In the genomic region with DNA sequence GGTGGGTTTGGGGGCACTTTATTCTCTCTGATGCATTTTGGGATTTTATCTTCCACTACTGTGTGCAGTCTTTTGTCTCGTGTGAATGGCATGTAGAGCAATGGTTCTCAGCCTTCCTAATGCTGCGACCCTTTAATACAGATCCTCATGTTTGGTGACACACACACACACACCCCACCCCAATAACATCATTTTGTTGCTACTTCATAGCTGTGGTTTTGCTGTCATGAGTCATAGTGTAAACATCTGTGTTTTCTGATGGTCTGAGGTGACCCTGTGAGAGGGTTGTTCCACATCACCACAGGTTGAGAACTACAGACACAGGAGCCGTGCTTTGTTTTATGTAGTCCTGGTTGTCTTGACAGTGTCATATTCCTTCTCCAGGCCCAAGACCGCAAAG, we compare ENCODE assay signal across 15 mouse cellular contexts. TPM values are rescaled to one million over a fixed set of nuclear protein-coding genes. Genes with fewer than 3 reads are reported as not detected.
DNase-seq lines count a peak whose midpoint lies in the region; ATAC-seq and TF ChIP-seq lines count a peak whose summit lies in the region.
"Had no signal": no experiment of that assay in that cellular context is flagged by ENCODE, and none has a peak within 500 bp of the region (broad histone marks: within the 10 kb centered on the region; RNA-seq: fewer than 3 reads in every experiment).

No protein-coding gene starts in this region.

- H3K9ac ChIP-seq in midbrain, embryonic 15.5 days: no peak overlapping the region
- no peak overlapping the region for H3K9ac ChIP-seq in midbrain, postnatal 0 days (replicated peaks; ENCODE audit: low read length, poor library complexity, severe bottlenecking)
- H3K9ac ChIP-seq in liver, embryonic 12.5 days: no peak overlapping the region
- H3K9ac ChIP-seq: hindbrain, embryonic 15.5 days; lung, embryonic 14.5 days; neural tube, embryonic 13.5 days had no signal

- H3K36me3 ChIP-seq in midbrain, embryonic 15.5 days (replicated peaks): no peaks in the 10 kb centered on the region; the same call in 1 of the 2 replicates
- no peaks in the 10 kb centered on the region for H3K36me3 ChIP-seq in midbrain, postnatal 0 days (ENCODE audit: insufficient read depth, low read length)
- peaks cover 77% of the 10 kb centered on the region for H3K36me3 ChIP-seq in G1E (replicated peaks)
- peaks cover 25% of the 10 kb centered on the region for H3K36me3 ChIP-seq in liver, embryonic 12.5 days

- no peak for TF ChIP-seq CTCF in midbrain, postnatal 0 days (IDR thresholded peaks at IDR 0.05)
- no peak for TF ChIP-seq CTCF in G1E (IDR thresholded peaks at IDR 0.05; ENCODE audit: low read depth, low read length)

- H3K9me3 ChIP-seq in midbrain, embryonic 15.5 days: no peaks in the 10 kb centered on the region
- no peaks in the 10 kb centered on the region for H3K9me3 ChIP-seq in midbrain, postnatal 0 days (ENCODE audit: low read length)
- no peaks in the 10 kb centered on the region for H3K9me3 ChIP-seq in G1E (replicated peaks)
- H3K9me3 ChIP-seq in liver, embryonic 12.5 days (replicated peaks): no peaks in the 10 kb centered on the region
- H3K9me3 ChIP-seq: hindbrain, embryonic 15.5 days; neural tube, embryonic 13.5 days had no signal

- intact Hi-C loops in gastrocnemius, postnatal 36 days (cut with DNase I): no loop called here

- no peak overlapping the region for H3K4me2 ChIP-seq in midbrain, embryonic 15.5 days
- H3K4me2 ChIP-seq in midbrain, postnatal 0 days (ENCODE audit: low read depth, low read length, poor library complexity, severe bottlenecking): no peak overlapping the region
- H3K4me2 ChIP-seq in liver, embryonic 12.5 days: 0 out of 2 replicates have a peak overlapping the region, but pooled peaks have one; percentile 0
- H3K4me2 ChIP-seq: hindbrain, embryonic 15.5 days; lung, embryonic 14.5 days; neural tube, embryonic 13.5 days had no signal

- H3K4me3 ChIP-seq in midbrain, embryonic 15.5 days: no peak overlapping the region
- H3K4me3 ChIP-seq in midbrain, postnatal 0 days (ENCODE audit: low read depth, low read length): no peak overlapping the region
- H3K4me3 ChIP-seq in G1E (ENCODE audit: low read depth, low read length): no peak overlapping the region; the same call in 1 of the 2 replicates
- H3K4me3 ChIP-seq in liver, embryonic 12.5 days: no peak overlapping the region
- H3K4me3 ChIP-seq: hindbrain, embryonic 15.5 days; neural tube, embryonic 13.5 days had no signal

- no peak overlapping the region for H3K27ac ChIP-seq in midbrain, embryonic 15.5 days
- no peak overlapping the region for H3K27ac ChIP-seq in midbrain, postnatal 0 days (ENCODE audit: low read depth, low read length)
- H3K27ac ChIP-seq in liver, embryonic 12.5 days: peak overlapping the region; percentile 59
- H3K27ac ChIP-seq: hindbrain, embryonic 15.5 days; neural tube, embryonic 13.5 days had no signal

- peak; percentile 12; the same call in 1 of the 2 replicates for ATAC-seq in midbrain, embryonic 15.5 days (replicated peaks)
- ATAC-seq in midbrain, postnatal 0 days (ENCODE audit: low FRiP score): no peak
- ATAC-seq in G1E (ENCODE audit: extremely low read depth, insufficient number of reproducible peaks, low FRiP score, poor library complexity, severe bottlenecking): peak; percentile 41
- ATAC-seq in liver, embryonic 12.5 days: no peak

- no peak for DNase-seq in midbrain, postnatal 0 days (ENCODE audit: low spot score)
- no peak for DNase-seq in G1E (ENCODE audit: low spot score)
- peak; percentile 54 to 76 for DNase-seq in natural killer cell, adult 2 months (ENCODE audit: low spot score in 2 of 2)
- DNase-seq in gastrocnemius, postnatal 36 days: no peak
- no peak for DNase-seq in adrenal gland, postnatal 10 days
- no peak for DNase-seq in kidney, adult 18-20 months
- DNase-seq: cerebellum, adult 11-12 months; kidney, adult 2 months; kidney, postnatal 4 days; layer of hippocampus, postnatal 36 days; lung, embryonic 14.5 days had no signal

- WGBS in midbrain, embryonic 15.5 days: 81% methylated on average over 4 of the region's 4 CpGs
- WGBS in midbrain, postnatal 0 days: 79% methylated on average over 4 of the region's 4 CpGs
- 51% methylated on average over 4 of the region's 4 CpGs for WGBS in liver, embryonic 12.5 days (ENCODE audit: insufficient replicate concordance)

- H3K4me1 ChIP-seq in midbrain, embryonic 15.5 days: peaks cover 8% of the 10 kb centered on the region
- 0 out of 2 replicates have a peak, but pooled peaks cover 4% of the 10 kb centered on the region for H3K4me1 ChIP-seq in midbrain, postnatal 0 days (ENCODE audit: insufficient read depth, low read length)
- H3K4me1 ChIP-seq in G1E (ENCODE audit: insufficient read depth, low read depth, low read length): peaks cover 88% of the 10 kb centered on the region
- H3K4me1 ChIP-seq in liver, embryonic 12.5 days: peaks cover 92% of the 10 kb centered on the region

- no peaks in the 10 kb centered on the region for H3K27me3 ChIP-seq in midbrain, embryonic 15.5 days (replicated peaks)
- no peaks in the 10 kb centered on the region for H3K27me3 ChIP-seq in midbrain, postnatal 0 days (ENCODE audit: insufficient read depth, low read length)
- no peaks in the 10 kb centered on the region for H3K27me3 ChIP-seq in G1E (ENCODE audit: insufficient read depth, low read length)
- H3K27me3 ChIP-seq in liver, embryonic 12.5 days (replicated peaks): no peaks in the 10 kb centered on the region
- H3K27me3 ChIP-seq: hindbrain, embryonic 15.5 days; neural tube, embryonic 13.5 days had no signal

RNA-seq across cellular contexts. Expression of gene Ugcg, which starts 15.6 kb away (rescaled TPM):
- 17.3 and 20.0 TPM in 2 replicates for polyA plus RNA-seq in midbrain, embryonic 15.5 days (2015; fragmentation: Nextera tagmentation; extraction: Ambion mirVana)
- 68.5 and 76.5 TPM in 2 replicates for total RNA-seq in midbrain, postnatal 0 days (2014; rRNA removed)
- 18.7 and 22.8 TPM in 2 replicates for polyA plus RNA-seq in midbrain, postnatal 0 days (2015; fragmentation: Nextera tagmentation; extraction: Ambion mirVana)
- total RNA-seq in G1E (2014; fragmentation: Nextera tagmentation): 622 and 664 TPM in 2 replicates
- total RNA-seq in G1E (2017): 341 and 382 TPM in 2 replicates
- polyA plus RNA-seq in G1E (2012): 142 and 168 TPM in 2 replicates
- 14.2 and 14.4 TPM in 2 replicates for polyA plus RNA-seq in liver, embryonic 12.5 days (2016; fragmentation: Nextera tagmentation; extraction: Ambion mirVana)
- total RNA-seq in gastrocnemius, postnatal 36 days (2021): 1 to 10 TPM; 5.7 to 6.6 TPM
- 10 to 100 TPM; 36.0 to 45.7 TPM for total RNA-seq in adrenal gland, postnatal 10 days (2021)

Comparison
In these comparisons a context has a peak if more than half of its experiments do, and no peak if none do; other contexts are left out.
1. ATAC-seq: peak in midbrain, embryonic 15.5 days (single experiment) and G1E (single experiment); none in midbrain, postnatal 0 days (single experiment) and liver, embryonic 12.5 days (single experiment).
2. DNase-seq: peak in natural killer cell, adult 2 months (2 of 2); none in midbrain, postnatal 0 days (single experiment), G1E (single experiment), gastrocnemius, postnatal 36 days (0 of 2), adrenal gland, postnatal 10 days (single experiment) and kidney, adult 18-20 months (single experiment).